Mouse (Mus musculus): ENCODE measurements around the gene Pbx3.

Pbx3 gene

GRCm38 (mm10) chr2:34284239-34284638 lies 88.7 kb downstream of the Pbx3 start:
- no peak for DNase-seq

DNA sequence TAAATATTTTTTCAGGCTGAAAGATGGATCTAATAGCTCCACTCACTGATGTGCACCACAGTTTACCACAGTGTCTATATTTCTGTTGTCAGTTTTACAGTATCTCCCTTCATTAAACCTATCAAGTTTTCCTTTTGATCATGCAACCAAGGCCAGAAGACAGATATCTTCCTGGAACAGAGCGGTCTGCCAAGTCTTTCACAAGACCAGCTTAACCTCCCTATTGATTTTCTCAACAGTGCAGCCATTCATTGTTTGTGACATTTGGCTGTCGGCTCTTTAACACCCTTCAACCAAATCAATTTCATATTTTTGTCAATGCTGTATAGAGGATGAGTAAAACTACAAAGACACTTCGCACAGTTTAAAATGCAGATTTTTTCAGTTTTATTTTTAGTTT lies 91.9 kb downstream of the Pbx3 start:
- no peak for DNase-seq

GRCm38 (mm10) chr2:34279726-34280125 lies 93.2 kb downstream of the Pbx3 start:
- DNase-seq: no peak

GRCm38 (mm10) chr2:34275630-34276193 lies 97.2 kb downstream of the Pbx3 start:
- DNase-seq: no peak

- DNase-seq: no peak
Observed at GRCm38 (mm10) chr2:34262046-34262445, 110.9 kb downstream of the Pbx3 start.

- DNase-seq: no peak
Observed at GRCm38 (mm10) chr2:34260653-34261076, 112.3 kb downstream of the Pbx3 start.

DNA sequence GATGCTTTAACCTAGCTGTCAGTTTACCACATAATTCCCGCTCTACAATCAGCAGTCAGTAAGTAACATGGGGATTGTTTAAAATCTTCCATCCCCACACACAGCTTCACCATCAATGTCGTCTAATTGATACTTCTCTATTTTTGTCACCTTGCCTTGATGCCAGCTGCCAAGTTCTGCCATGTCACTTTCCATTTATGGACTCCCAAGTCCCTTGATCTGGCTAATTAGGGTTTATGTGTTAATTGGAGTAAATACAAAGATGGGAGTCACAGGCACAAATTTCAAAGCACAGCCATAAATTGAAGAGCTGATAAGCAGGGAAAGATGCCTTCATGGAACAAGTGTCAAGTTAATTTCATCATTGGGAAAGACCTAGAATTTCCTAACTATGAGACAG lies 114.7 kb downstream of the Pbx3 start:
- no peak for DNase-seq

GRCm38 (mm10) chr2:34257611-34258010 lies 115.3 kb downstream of the Pbx3 start:
- no peak for DNase-seq

- DNase-seq: no peak
Observed at GRCm38 (mm10) chr2:34256000-34256553, 116.9 kb downstream of the Pbx3 start.

DNA sequence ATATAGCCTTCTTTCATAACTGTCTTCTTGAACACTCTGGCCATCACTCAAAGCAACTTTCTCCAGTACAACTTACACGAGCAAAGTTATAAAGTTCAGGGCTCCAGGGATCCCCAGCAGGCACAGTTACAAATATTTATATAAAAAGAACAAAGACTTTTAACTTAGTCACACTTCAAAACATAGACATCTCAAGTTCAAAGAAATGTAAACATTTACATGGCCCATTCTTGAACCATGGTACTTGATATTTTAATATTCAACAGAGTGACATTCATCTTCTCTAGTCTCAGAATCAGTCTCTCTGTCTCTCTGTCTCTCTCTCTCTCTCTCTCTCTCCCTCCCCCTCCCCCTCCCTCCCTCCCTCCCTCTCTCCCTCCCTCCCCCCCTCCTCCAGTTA lies 119.3 kb downstream of the Pbx3 start:
- DNase-seq: no peak

DNA sequence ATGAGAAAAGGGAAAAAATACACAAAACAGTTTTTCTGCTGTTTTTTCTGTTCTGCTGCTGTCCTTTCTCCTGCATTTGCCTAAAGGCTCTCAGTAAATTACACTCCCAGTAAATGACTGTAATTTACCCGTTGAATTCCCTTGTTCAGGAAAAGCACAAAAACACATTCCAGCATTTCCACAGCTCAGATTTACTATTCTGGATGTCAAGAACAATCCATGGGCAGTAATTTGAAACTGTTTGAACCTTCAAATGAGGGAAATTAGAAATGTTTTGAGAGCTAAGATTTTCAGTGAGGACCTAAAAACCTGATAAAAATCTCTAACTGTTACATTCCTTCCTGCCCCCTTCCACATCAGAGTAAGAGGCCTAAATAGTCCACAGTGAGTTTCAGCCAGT lies 119.8 kb downstream of the Pbx3 start:
- DNase-seq: no peak

- no peak for DNase-seq
Observed at GRCm38 (mm10) chr2:34252286-34252685, 120.7 kb downstream of the Pbx3 start.

GRCm38 (mm10) chr2:34249961-34250658 lies 122.8 kb downstream of the Pbx3 start:
- no peak for DNase-seq

DNA sequence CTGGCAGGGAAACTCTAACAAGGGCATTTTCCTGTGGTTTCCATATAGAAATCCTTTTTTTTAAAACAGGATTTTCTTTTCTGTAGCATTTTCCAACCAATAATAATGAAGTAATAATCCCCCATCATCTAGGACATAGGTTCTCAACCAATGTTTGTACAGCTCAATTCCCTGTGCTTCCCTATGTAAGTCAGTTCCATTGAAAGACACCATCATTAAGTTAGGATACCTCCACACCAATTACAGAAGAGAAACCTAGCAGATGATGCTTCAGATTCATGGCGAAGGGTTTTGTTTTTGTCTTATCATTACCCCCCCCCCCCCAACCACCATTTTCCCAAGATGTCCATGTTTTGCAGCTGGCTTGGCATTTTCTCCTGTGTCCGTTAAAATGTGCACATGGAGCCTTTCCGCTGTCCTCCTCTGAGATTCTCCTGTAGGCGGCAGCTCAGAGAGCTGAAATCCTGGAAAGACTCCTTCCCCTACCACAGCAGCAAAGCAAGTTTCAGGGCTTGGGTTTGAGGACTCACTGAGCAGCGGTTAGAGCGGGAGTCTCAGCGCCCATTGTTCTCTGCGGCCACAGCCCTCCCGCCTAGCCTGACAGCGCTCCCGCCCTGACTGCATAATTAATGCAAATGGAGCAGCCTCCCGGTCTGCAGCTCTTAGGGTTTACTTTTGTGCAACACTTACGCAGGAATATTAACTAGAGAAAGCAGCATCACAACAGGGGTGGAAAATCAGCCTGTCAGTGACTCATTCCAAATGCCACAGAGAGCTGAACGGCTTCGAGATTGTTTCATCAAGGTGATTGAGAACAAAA lies 123.6 kb downstream of the Pbx3 start:
- peak; percentile 75 for DNase-seq

GRCm38 (mm10) chr2:34240885-34241284 lies 132.1 kb downstream of the Pbx3 start:
- no peak for DNase-seq

DNA sequence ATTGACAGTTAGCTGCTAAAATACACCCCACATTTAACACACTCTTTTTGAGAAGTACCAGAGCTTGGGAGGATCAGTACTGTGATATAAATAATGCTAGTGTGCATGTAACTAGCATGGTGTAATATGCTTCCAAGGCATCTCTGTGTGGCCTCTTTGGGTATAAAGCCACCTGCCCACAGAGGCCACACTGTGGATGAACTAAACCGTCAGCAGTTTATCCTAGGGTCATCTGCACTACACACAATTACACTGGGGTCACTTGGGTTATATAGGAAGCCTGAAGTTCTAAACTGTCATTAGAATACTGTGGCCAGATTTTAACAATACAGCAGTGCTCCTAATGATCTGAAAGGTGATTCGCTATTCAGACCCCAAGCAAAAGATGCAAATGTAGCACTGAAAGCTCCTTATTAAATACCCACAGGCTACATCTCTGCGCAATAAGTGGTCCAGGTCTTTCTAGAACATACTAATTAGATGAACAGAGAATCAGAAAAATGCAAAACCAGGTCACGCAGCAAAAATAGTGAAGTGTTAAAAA lies 133.6 kb downstream of the Pbx3 start:
- DNase-seq: no peak

DNA sequence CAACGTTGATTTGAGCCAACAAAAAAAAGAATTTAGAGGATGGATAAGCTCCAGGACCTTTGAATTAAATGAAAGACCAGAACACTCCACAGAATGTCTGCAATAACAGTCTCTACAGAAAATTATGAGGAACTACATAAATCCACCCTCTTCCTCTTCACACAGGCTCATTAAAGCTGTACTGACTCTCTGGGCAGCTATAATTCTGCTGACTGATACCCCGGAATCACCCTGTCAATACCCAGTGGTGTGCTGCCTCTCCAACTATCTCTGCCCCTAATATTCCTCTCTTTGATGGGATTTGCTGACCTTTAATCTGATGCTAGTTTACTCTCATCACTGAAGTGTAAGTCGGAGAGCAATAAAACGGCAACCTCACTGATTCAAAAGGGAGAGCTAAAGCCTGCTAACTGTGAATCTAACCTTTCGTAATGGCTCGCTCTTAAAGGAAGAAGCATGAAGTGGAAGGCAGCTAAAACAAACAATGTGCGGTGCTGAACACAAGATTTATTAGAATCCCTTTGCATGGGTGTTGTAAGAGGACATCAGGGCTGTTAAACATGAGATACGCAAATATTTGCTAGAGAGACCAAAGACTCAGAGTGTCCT lies 137.4 kb downstream of the Pbx3 start:
- DNase-seq: no peak

DNA sequence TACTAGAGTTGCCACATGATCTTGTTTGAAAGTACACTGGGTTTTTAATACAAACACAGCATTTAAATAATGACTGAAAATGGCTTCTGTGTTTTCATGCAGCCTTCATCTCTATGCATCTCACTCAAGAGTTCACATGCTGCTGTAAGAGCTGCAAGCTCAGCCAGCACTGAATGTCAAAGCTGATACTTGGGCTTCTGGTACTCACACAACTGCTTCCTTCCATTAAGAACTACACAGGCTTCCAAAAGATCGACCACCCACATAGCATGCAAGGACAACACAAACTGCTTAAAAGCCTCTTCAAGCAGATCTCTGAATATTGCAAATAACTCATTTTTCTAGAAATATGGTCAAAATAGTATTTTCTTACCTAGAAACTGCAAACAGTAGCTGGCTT lies 138.7 kb downstream of the Pbx3 start:
- DNase-seq: no peak

DNA sequence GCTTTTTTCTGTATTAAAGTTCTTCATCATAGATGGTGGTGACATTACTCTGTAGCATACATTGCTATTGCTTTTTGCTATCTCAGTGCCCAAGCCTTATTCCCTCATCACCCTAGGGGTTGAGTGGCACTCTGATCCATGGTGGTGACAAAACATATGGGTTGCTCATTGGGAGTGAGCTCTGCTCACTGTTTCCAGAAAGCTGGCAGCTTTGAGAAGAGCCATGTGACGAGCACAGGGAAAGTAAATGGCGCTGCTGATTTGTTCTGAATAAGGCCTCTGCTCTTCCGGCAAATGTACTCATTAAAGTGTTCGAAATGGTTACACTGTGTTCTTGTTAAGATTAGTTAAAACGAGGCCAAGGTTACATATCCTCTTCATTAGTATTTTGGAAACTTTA lies 139.7 kb downstream of the Pbx3 start:
- no peak for DNase-seq

DNA sequence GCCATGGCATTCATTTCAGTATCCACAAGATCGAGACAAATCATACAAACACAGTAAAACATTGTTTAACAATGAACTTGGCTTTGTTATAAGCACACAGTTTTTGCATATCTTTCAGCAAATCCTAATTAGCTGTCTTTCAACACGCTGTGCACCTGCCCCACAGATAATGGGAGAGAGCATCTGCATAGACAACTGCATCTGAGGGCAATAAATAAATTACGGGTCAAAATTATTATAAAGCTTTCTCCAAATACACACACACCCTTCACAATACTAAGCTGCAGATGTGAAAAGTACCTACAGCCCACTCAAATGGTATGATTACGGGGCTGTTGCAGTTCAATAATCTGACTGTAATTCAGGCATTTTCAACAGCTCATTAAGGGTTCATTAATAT lies 145.3 kb downstream of the Pbx3 start:
- DNase-seq: no peak

- no peak for DNase-seq
Observed at GRCm38 (mm10) chr2:34225470-34225869, 147.5 kb downstream of the Pbx3 start.

DNA sequence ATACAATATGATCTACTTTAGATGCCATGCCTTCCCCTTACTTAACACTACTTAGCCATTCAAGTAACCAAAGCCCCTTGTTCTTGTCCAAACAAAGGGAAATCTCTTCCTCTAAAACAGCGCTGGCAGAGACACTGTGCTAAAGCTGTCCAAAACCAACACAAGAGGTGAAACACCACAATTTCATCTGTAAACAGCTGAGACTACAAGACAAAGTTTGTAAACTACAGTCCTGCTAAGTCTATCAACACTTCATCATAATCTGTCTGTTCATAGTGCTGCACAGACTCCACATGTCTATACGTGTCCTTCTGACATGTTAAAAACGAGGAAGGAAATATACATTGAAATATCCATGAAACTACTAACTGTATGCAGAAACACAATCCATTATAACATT lies 151.5 kb downstream of the Pbx3 start:
- no peak for DNase-seq

GRCm38 (mm10) chr2:34219150-34219549 lies 153.8 kb downstream of the Pbx3 start:
- DNase-seq: no peak
